Mouse (Mus musculus): ENCODE data around the gene Spred1.
A peak's percentile ranks its signal among the peaks of the same experiment; 100 is the strongest.
"Not testable (repeated sequence)": the region's sequence is repeated elsewhere in the genome, so short reads cannot be mapped to it uniquely, and the experiment has no call there.

Gene Spred1

GRCm38 (mm10) chr2:117119291-117120245 lies 1.6 kb upstream of the Spred1 start:
- peak; percentile 76 to 89 for DNase-seq (ENCODE audit: low spot score in 2 of 2)

GRCm38 (mm10) chr2:117120246-117121211 lies 645 bp upstream of the Spred1 start:
- DNase-seq (ENCODE audit: low spot score in 2 of 2), result peak; percentile 78 to 91

GRCm38 (mm10) chr2:117121984-117122605 lies 921 bp downstream of the Spred1 start:
- no peak for DNase-seq (ENCODE audit: low spot score in 2 of 2)

GRCm38 (mm10) chr2:117122701-117123337 lies 1.6 kb downstream of the Spred1 start:
- peak in 1 of 2 experiments; percentile 42 for DNase-seq (ENCODE audit: low spot score in 2 of 2)

- no peak for DNase-seq (ENCODE audit: low spot score in 2 of 2)
Measured at GRCm38 (mm10) chr2:117123701-117124100, 2.5 kb downstream of the Spred1 start.

- DNase-seq (ENCODE audit: low spot score in 2 of 2), result no peak
Measured at GRCm38 (mm10) chr2:117124839-117125238, 3.7 kb downstream of the Spred1 start.

- no peak for DNase-seq (ENCODE audit: low spot score in 2 of 2)
Measured at GRCm38 (mm10) chr2:117129156-117129555, 8.0 kb downstream of the Spred1 start.

GRCm38 (mm10) chr2:117131041-117131440 lies 9.9 kb downstream of the Spred1 start:
- DNase-seq (ENCODE audit: low spot score in 2 of 2), result not testable (repeated sequence)

- DNase-seq (ENCODE audit: low spot score in 2 of 2), result no peak
Measured at GRCm38 (mm10) chr2:117131910-117132309, 10.7 kb downstream of the Spred1 start.

- DNase-seq (ENCODE audit: low spot score in 2 of 2), result no peak
Measured at GRCm38 (mm10) chr2:117133541-117133940, 12.4 kb downstream of the Spred1 start.

- no peak for DNase-seq (ENCODE audit: low spot score in 2 of 2)
Measured at GRCm38 (mm10) chr2:117137751-117138150, 16.6 kb downstream of the Spred1 start.

GRCm38 (mm10) chr2:117138932-117139331 lies 17.8 kb downstream of the Spred1 start:
- no peak for DNase-seq (ENCODE audit: low spot score in 2 of 2)

- no peak for DNase-seq (ENCODE audit: low spot score in 2 of 2)
Measured at GRCm38 (mm10) chr2:117139977-117140376, 18.8 kb downstream of the Spred1 start.

- no peak for DNase-seq (ENCODE audit: low spot score in 2 of 2)
Measured at GRCm38 (mm10) chr2:117143106-117143505, 21.9 kb downstream of the Spred1 start.

- no peak for DNase-seq (ENCODE audit: low spot score in 2 of 2)
Measured at GRCm38 (mm10) chr2:117146026-117146425, 24.9 kb downstream of the Spred1 start.

- no peak for DNase-seq (ENCODE audit: low spot score in 2 of 2)
Measured at GRCm38 (mm10) chr2:117146617-117147016, 25.4 kb downstream of the Spred1 start.

- no peak for DNase-seq (ENCODE audit: low spot score in 2 of 2)
Measured at GRCm38 (mm10) chr2:117152161-117152560, 31.0 kb downstream of the Spred1 start.

GRCm38 (mm10) chr2:117168379-117168778 lies 47.2 kb downstream of the Spred1 start:
- no peak for DNase-seq (ENCODE audit: low spot score in 2 of 2)

- no peak for DNase-seq (ENCODE audit: low spot score in 2 of 2)
Measured at GRCm38 (mm10) chr2:117169037-117169436, 47.9 kb downstream of the Spred1 start.

GRCm38 (mm10) chr2:117172981-117173380 lies 51.8 kb downstream of the Spred1 start:
- DNase-seq (ENCODE audit: low spot score in 2 of 2), result no peak

GRCm38 (mm10) chr2:117176066-117176465 lies 54.9 kb downstream of the Spred1 start:
- DNase-seq (ENCODE audit: low spot score in 2 of 2), result no peak

All from left cerebral cortex, adult 9 months (tissue).